Mouse (Mus musculus): Measurements from ENCODE around the gene Olfr297. TPM values are rescaled to one million over a fixed set of nuclear protein-coding genes. Genes with fewer than 3 reads are reported as not detected.

Olfr297 gene
- total RNA-seq (2022) = not detected

- no peak for DNase-seq (ENCODE audit: low spot score in 2 of 2)
These were observed at the start of gene Olfr297 for GRCm38 (mm10) chr7:86519668-86520067. Gene Olfr297 (plus strand): TSS chr7:86519968.

- DNase-seq (ENCODE audit: low spot score in 2 of 2) = no peak
These were observed 27.4 kb upstream of the Olfr297 start, which contains the start of gene Olfr298 for GRCm38 (mm10) chr7:86492384-86492783. Gene Olfr298 (minus strand): TSS chr7:86492484.

Other genes starting within 250 kb of the Olfr297 start
- gene Olfr310, start 242.8 kb upstream of the Olfr297 start, total RNA-seq (2022) = not detected
- gene Olfr309, start 206.3 kb upstream of the Olfr297 start, total RNA-seq (2022) = not detected
- not detected for gene Olfr308, start 194.3 kb upstream of the Olfr297 start, total RNA-seq (2022)
- not detected for gene Olfr307, start 182.4 kb upstream of the Olfr297 start, total RNA-seq (2022)
- gene Olfr305, start 153.0 kb upstream of the Olfr297 start, total RNA-seq (2022) = not detected
- not detected for gene Olfr304, start 133.3 kb upstream of the Olfr297 start, total RNA-seq (2022)
- not detected for gene Olfr303, start 122.2 kb upstream of the Olfr297 start, total RNA-seq (2022)
- gene Olfr301, start 116.1 kb upstream of the Olfr297 start, total RNA-seq (2022) = not detected
- gene Olfr299, start 60.0 kb upstream of the Olfr297 start, total RNA-seq (2022) = not detected
- not detected for gene Olfr298, start 27.5 kb upstream of the Olfr297 start, total RNA-seq (2022)
- gene Olfr295, start 63.9 kb downstream of the Olfr297 start, total RNA-seq (2022) = not detected
- gene Olfr294, start 96.7 kb downstream of the Olfr297 start, total RNA-seq (2022) = not detected
- gene Olfr293, start 129.1 kb downstream of the Olfr297 start, total RNA-seq (2022) = not detected
- gene Olfr292, start 168.4 kb downstream of the Olfr297 start, total RNA-seq (2022) = not detected

Data from layer of hippocampus, adult 8-10 months (tissue).